Mouse (Mus musculus): Measurements from ENCODE around the gene Gjb3.

The Gjb3 gene

GRCm38 (mm10) chr4:127330181-127331100 lies at the start of gene Gjb3:
Gjb3 (minus strand) TSS chr4:127330844.
- no peak for DNase-seq

- peak; percentile 46 to 48 for DNase-seq
Observed at GRCm38 (mm10) chr4:127377344-127377743, 46.7 kb upstream of the Gjb3 start.

GRCm38 (mm10) chr4:127375541-127376177 lies 45.0 kb upstream of the Gjb3 start:
- DNase-seq, result no peak

- DNase-seq, result no peak
Observed at GRCm38 (mm10) chr4:127374645-127375044, 44.0 kb upstream of the Gjb3 start.

GRCm38 (mm10) chr4:127373491-127373890 lies 42.8 kb upstream of the Gjb3 start:
- DNase-seq, result no peak

- DNase-seq, result no peak
Observed at GRCm38 (mm10) chr4:127371546-127371945, 40.9 kb upstream of the Gjb3 start.

GRCm38 (mm10) chr4:127370447-127370846 lies 39.8 kb upstream of the Gjb3 start:
- DNase-seq, result no peak

- DNase-seq, result peak; percentile 42
Observed at GRCm38 (mm10) chr4:127368379-127368973, 37.8 kb upstream of the Gjb3 start.

GRCm38 (mm10) chr4:127365834-127366233 lies 35.2 kb upstream of the Gjb3 start:
- no peak for DNase-seq

GRCm38 (mm10) chr4:127365433-127365832 lies 34.8 kb upstream of the Gjb3 start:
- DNase-seq, result no peak

- no peak for DNase-seq
Observed at GRCm38 (mm10) chr4:127364431-127364830, 33.8 kb upstream of the Gjb3 start.

- peak; percentile 12 to 20 for DNase-seq
Observed at GRCm38 (mm10) chr4:127363331-127363730, 32.7 kb upstream of the Gjb3 start.

GRCm38 (mm10) chr4:127362520-127362919 lies 31.9 kb upstream of the Gjb3 start:
- no peak for DNase-seq

GRCm38 (mm10) chr4:127358018-127358417 lies 27.4 kb upstream of the Gjb3 start, which contains the start of gene Gjb5:
Gjb5 (minus strand) TSS chr4:127358181.
- no peak for DNase-seq

GRCm38 (mm10) chr4:127354506-127355485 lies 24.2 kb upstream of the Gjb3 start:
- no peak for DNase-seq

- DNase-seq, result no peak
Observed at GRCm38 (mm10) chr4:127353951-127354438, 23.4 kb upstream of the Gjb3 start, which contains the start of gene Gjb4. Gjb4 (minus strand) TSS chr4:127354081.

GRCm38 (mm10) chr4:127352594-127352993 lies 21.9 kb upstream of the Gjb3 start:
- no peak for DNase-seq

GRCm38 (mm10) chr4:127349560-127350300 lies 19.1 kb upstream of the Gjb3 start:
- DNase-seq, result no peak

- DNase-seq, result no peak
Observed at GRCm38 (mm10) chr4:127345000-127345399, 14.4 kb upstream of the Gjb3 start.

- DNase-seq, result no peak
Observed at GRCm38 (mm10) chr4:127341372-127341771, 10.7 kb upstream of the Gjb3 start.

GRCm38 (mm10) chr4:127337668-127338067 lies 7.0 kb upstream of the Gjb3 start:
- DNase-seq, result no peak

Measured in B cell, adult 2 months (primary cell).